Mouse (Mus musculus) macrophage (primary cell): ENCODE data around the gene Bcl11a. TPM values are rescaled to one million over a fixed set of nuclear protein-coding genes. Genes with fewer than 3 reads are reported as not detected.

Source experiments
- H3K27ac ChIP-seq: fragments of 350-480 bp; formaldehyde crosslinking; 2 replicates; pipeline ENCODE4 v1.9.0; 2021
- H3K36me3 ChIP-seq: fragments of 350-480 bp; formaldehyde crosslinking; 2 replicates; pipeline ENCODE4 v1.9.0; 2021; ENCODE audit errors: inconsistent target
- H3K4me3 ChIP-seq: fragments of 350-480 bp; formaldehyde crosslinking; 2 replicates; pipeline ENCODE4 v1.9.0; 2021; ENCODE audit errors: inconsistent target
- H3K79me2 ChIP-seq: fragments of 350-480 bp; formaldehyde crosslinking; 2 replicates; pipeline ENCODE4 v1.9.0; 2021; ENCODE audit errors: inconsistent target
- WGBS: methylation state at CpG from one replicate; pipeline ENCODE4 v1.1.7; 2026; ENCODE audit warnings: inconsistent platforms; ENCODE audit not compliant: missing documents; 5-methylcytosine and 5-hydroxymethylcytosine counted together
- polyA plus RNA-seq: library from polyadenylated mRNA; stranded (reverse); fragments of 250-400 nt; gene quantifications from 3 replicates; pipeline ENCODE4 v1.2.4, GENCODE M21; 2018; ENCODE audit warnings: inconsistent platforms

Bcl11a gene
- polyA plus RNA-seq, 1 experiment from 2014 or later = 0.32 TPM

- Histone ChIP-seq H3K79me2 (no peaks in the 10 kb centered on the region), H3K4me3 (no peak overlapping the region), H3K27ac (no peak overlapping the region), H3K36me3 (no peaks in the 10 kb centered on the region)
- WGBS = 100% methylated on average over 3 of the region's 4 CpGs
Observed at GRCm38 (mm10) chr11:24084590-24084989, 6.7 kb downstream of the Bcl11a start.

DNA sequence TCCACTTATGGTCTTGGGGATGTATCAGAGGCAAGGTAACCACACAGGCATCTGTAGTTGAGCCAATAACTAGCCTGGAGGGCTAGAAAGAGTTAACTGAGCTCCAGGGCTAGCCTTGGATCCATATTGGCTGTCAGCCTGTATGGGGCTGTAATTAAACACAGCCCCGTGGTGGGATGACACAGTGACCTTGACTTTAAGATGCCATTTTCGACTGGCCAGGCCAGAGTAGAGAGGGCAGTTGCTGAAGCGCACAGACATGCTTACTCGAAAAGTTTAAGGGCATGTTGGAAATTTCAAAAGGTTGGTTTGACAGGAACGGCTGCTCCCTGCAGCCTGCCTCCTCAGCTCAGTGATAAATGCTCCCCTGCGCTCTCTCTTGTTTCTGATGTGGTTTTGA lies 8.1 kb downstream of the Bcl11a start:
- 82% methylated on average over 6 of the region's 6 CpGs for WGBS
- no peaks in the 10 kb centered on the region for H3K79me2 ChIP-seq
- no peak overlapping the region for H3K4me3 ChIP-seq
- no peaks in the 10 kb centered on the region for H3K36me3 ChIP-seq
- H3K27ac ChIP-seq = no peak overlapping the region

DNA sequence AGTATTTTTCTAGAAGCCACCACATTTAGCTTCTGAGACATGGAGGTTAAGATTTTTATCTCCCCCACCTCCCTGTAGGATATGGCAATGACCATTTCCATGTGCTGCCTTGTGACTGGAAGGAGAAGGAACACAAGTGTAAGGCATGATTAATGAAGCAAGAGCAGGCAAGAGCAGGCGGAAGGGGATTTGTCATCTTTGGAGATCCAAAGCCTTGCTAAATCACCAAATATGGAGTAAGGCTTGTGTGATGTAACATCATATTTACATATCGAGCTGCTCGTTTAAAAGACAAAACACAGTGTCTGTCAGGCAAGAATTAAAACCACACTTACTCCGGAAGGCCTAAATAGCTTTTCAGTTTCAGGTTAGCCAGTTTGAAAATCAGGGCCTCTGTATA lies 9.2 kb downstream of the Bcl11a start:
- Histone ChIP-seq H3K4me3 (no peak overlapping the region), H3K79me2 (no peaks in the 10 kb centered on the region), H3K36me3 (no peaks in the 10 kb centered on the region), H3K27ac (no peak overlapping the region)
- 25% methylated on average over 4 of the region's 4 CpGs for WGBS

GRCm38 (mm10) chr11:24090443-24090842 lies 12.6 kb downstream of the Bcl11a start:
- WGBS = 93% methylated on average over 4 of the region's 4 CpGs
- Histone ChIP-seq H3K4me3 (no peak overlapping the region), H3K79me2 (no peaks in the 10 kb centered on the region), H3K36me3 (no peaks in the 10 kb centered on the region), H3K27ac (no peak overlapping the region)

DNA sequence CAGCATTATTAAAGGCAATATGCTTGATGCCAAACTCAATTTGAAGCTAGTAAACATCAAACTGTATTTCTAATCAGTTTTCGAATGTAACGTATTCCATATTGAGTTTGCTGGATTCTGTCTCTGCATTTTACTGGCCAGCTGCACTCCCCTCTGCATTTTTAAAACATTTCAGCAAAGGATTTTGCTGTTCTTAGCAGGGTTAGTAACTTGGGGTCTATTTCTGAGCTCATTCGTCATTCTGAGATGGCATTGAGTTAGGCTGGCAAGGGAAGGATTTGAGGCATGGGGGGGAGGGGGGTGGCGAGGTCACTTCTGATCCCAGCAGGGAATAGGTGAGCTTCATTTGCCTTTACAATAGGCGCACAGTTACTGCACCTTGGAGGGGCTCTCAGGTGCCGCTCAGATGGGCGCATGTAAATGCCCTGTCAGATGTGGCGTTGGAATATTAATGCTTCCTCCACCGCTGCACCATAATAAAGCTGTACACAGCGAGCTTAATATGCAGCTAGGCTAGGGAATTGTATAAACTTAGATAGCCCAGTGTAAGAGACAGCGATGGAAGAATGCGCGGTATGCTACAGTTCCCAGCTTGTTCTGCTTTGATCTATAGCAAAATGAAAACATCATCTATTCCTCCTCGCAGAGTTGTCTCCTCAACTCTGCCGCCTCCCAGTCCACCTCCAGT lies 13.7 kb downstream of the Bcl11a start:
- Histone ChIP-seq H3K36me3 (no peaks in the 10 kb centered on the region), H3K27ac (no peak overlapping the region), H3K79me2 (no peaks in the 10 kb centered on the region), H3K4me3 (no peak overlapping the region)
- 96% methylated on average over 15 of the region's 15 CpGs for whole genome bisulfite sequencing

GRCm38 (mm10) chr11:24092618-24093017 lies 14.8 kb downstream of the Bcl11a start:
- whole genome bisulfite sequencing = 78% methylated on average over 3 of the region's 3 CpGs
- H3K36me3 ChIP-seq = no peaks in the 10 kb centered on the region
- no peak overlapping the region for H3K27ac ChIP-seq
- no peak overlapping the region for H3K4me3 ChIP-seq
- H3K79me2 ChIP-seq = no peaks in the 10 kb centered on the region

DNA sequence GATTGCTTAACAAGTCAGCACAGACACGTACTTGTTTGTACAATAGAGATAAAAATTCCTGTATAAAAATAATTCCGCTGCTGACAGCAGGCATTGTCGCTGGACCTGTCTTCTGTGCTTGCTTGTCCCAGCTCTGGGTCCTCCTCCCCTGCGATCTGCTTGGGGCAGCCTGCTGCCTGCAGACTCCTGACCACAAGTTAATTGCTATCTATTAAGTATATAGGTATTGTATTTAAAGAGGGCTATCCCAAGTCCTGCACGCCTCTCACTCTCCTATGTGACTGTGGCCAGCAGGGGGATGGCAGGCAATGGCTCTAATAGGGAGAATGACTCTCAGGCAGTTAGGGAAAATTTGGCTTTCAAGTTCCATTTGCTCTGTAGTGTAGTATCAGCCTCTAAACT lies 16.2 kb downstream of the Bcl11a start:
- Histone ChIP-seq H3K79me2 (no peaks in the 10 kb centered on the region), H3K27ac (no peak overlapping the region), H3K36me3 (no peaks in the 10 kb centered on the region), H3K4me3 (no peak overlapping the region)
- 86% methylated on average over 5 of the region's 5 CpGs for WGBS

DNA sequence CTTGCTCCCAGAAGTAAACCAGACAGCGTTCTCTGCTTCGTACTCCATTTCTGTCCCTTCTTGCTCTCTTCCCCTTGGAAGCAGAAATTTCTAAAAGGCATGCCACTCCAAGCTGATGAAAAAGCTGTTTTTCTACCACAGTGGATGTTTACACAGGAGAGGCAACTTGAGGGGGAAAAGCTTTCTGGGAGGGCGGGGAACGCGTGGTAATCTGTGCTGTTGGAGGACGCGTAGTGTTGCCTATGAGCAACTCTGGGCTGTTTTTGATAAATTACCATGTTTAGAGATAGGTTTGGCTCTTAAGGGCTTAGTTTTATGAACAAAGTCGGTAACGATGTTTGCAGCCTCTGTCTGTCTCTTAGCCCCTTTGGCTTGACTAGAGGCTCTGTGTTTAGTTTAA lies 17.4 kb downstream of the Bcl11a start:
- no peak overlapping the region for H3K4me3 ChIP-seq
- no peaks in the 10 kb centered on the region for H3K36me3 ChIP-seq
- H3K27ac ChIP-seq = no peak overlapping the region
- no peaks in the 10 kb centered on the region for H3K79me2 ChIP-seq
- 94% methylated on average over 9 of the region's 9 CpGs for WGBS

DNA sequence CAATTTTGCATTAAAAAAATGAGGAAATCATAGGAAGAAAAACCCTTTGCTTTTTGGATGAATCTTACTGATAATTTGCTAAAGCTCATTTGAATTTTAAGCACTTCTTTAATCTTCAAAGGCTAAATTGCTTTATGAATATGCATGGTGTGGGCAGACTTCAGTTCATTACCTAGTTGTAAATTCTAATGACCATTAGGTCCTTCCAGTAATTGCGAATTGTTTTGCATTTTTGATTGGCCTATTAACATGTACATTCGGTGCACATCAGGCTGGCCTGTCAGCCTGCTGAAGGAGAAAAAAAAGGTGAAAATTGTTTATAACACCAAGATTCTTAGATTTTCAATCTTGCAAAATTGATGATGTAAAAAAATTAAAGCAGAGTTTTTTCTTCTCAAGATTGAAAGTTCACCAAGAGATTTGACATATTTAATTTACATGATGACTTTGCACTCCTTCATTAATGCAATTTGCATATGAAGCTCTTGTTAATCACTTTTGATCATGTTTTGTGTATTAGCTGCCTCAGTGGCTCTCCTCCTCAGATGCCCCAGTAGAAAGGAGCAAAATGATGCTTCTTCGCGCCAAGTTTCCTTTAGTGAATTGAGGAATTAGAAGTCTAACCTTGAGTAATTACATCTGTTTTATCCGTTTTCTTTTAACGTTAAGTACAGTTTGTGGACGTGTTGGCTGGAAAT lies 17.9 kb downstream of the Bcl11a start:
- Histone ChIP-seq H3K36me3 (no peaks in the 10 kb centered on the region), H3K79me2 (no peaks in the 10 kb centered on the region), H3K4me3 (no peak overlapping the region), H3K27ac (no peak overlapping the region)
- WGBS = 88% methylated on average over 7 of the region's 7 CpGs

DNA sequence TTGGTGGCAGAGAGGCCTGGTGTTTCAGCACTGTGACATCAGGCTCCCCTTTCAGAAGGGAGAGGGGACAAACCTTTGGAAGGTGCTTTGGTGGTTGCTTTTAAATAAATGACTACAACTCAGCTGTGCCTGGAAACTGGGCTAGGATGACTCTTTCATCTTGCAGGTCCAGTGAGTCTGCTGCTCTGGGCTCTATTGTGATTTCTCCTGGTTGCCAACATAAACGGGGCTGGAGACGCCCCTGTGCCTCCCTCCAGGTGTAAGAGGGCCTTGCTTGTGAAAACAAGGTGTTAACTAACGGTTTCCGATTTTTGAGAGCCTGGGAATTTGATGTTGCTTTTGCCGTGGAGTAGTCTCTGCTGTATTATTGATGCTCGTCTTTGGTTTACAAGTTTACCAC lies 18.6 kb downstream of the Bcl11a start:
- 94% methylated on average over 6 of the region's 6 CpGs for WGBS
- Histone ChIP-seq H3K4me3 (no peak overlapping the region), H3K27ac (no peak overlapping the region), H3K79me2 (no peaks in the 10 kb centered on the region), H3K36me3 (no peaks in the 10 kb centered on the region)

DNA sequence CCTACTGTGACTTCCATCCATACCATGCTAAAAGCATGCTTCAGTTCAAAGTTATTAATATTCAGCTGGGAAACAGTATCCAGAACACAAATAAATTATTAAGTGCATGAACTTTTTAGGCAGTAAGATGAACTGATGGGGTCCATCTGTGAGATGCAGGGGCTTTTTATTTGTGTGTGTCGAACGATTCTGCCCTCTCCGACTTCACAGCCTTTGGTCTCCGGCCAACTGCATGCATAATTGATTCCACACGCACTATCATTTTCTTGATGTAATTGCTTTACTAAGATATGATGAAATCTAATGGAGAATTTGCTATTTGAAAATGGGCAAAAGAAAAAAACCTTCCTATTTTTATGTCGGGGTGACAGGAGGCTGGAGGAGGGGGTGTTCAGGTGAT lies 19.2 kb downstream of the Bcl11a start:
- H3K36me3 ChIP-seq = no peaks in the 10 kb centered on the region
- H3K4me3 ChIP-seq = no peak overlapping the region
- H3K27ac ChIP-seq = no peak overlapping the region
- no peaks in the 10 kb centered on the region for H3K79me2 ChIP-seq
- WGBS = 84% methylated on average over 6 of the region's 6 CpGs

DNA sequence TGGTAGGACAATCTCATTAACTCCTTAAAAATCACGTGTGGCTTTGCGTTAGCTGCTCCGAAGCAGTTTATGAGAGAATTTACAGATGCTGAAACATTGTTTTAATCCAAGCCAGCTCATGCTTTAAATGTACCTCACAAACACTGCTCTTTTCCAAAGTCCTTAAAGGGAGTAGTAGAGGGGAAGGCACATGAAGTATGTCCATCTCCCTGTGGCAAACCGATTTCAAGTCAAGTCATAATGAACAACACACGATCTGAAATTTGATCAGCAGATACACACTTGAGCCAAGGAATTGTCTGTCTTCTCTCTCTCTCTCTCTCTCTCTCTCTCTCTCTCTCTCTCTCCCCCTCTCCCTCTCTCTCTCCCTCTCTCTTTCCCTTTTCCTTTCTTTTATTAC lies 20.2 kb downstream of the Bcl11a start:
- H3K79me2 ChIP-seq = no peaks in the 10 kb centered on the region
- H3K4me3 ChIP-seq = no peak overlapping the region
- no peaks in the 10 kb centered on the region for H3K36me3 ChIP-seq
- 76% methylated on average over 5 of the region's 5 CpGs for WGBS
- H3K27ac ChIP-seq = no peak overlapping the region

DNA sequence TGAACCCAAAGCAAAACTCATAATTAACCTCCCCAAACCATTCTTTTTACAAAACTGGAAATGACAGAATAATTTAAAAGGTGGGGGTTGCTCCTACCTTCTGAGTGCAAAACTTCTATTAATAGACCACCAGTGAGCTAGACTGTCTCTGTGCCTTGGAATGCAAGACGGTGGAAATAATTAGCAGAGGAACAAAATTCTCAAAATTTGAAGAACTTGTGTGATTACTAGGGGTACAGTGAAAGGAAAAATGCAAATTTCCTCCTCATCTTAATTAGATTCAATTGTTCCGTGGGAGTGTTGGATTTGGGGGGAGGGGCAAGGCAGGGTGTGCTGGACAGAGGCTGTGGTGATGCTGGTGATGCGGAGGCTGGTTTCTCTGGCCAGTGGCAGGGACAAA lies 20.8 kb downstream of the Bcl11a start:
- WGBS = 56% methylated on average over 3 of the region's 3 CpGs
- H3K4me3 ChIP-seq = no peak overlapping the region
- H3K79me2 ChIP-seq = no peaks in the 10 kb centered on the region
- no peak overlapping the region for H3K27ac ChIP-seq
- no peaks in the 10 kb centered on the region for H3K36me3 ChIP-seq

DNA sequence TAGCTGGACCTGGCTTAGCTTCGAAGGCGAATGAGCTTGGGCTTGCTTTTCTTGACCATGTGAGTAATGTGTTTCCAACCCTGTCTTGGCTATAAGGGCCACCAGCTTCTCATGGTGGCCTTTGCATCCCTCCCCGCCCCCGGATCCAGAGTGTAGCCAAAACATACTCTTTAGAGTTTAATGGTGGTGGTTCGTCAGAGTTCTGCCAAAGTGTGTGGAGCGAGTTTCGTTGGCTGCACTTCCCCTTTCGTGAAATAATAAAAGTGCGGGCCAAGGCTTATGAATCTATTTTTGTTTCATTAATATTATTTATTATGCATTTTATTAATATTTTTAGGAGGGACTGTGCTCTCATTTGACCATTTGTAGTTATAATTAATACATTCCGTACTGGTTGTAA lies 21.4 kb downstream of the Bcl11a start:
- H3K27ac ChIP-seq = no peak overlapping the region
- 35% methylated on average over 10 of the region's 10 CpGs for WGBS
- H3K4me3 ChIP-seq = no peak overlapping the region
- no peaks in the 10 kb centered on the region for H3K36me3 ChIP-seq
- H3K79me2 ChIP-seq = no peaks in the 10 kb centered on the region

DNA sequence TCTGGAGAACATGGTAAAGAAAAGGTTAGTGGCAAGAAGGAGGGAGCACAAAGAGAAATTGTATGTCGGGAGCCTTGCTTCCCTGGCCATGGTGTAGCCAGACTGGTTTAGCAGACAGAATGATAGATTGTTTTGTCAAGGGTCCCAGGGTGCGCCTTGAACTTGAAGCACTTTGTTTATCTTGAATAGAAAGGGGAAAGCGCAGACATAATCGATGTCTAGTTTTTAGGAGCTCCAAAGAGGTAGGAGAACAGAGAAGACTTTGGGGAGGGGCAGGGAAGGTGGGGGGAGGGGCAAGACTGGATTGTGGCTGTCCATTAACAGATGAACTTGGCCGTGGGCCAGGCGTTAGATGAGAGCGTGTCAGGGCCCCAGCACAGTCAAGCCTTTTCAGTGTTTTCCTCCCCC lies 22.0 kb downstream of the Bcl11a start:
- Histone ChIP-seq H3K79me2 (no peaks in the 10 kb centered on the region), H3K4me3 (no peak overlapping the region), H3K27ac (no peak overlapping the region), H3K36me3 (no peaks in the 10 kb centered on the region)
- 49% methylated on average over 7 of the region's 7 CpGs for WGBS
